Mouse (Mus musculus): ENCODE data around the gene Emilin3. TPM values are rescaled to one million over a fixed set of nuclear protein-coding genes. Genes with fewer than 3 reads are reported as not detected.

Gene Emilin3
- polyA plus RNA-seq, 1 experiment = not detected

- H3K79me2 ChIP-seq (ENCODE audit: control insufficient read depth, insufficient read depth) = no peaks in the 10 kb centered on the region
- TF ChIP-seq CEBPB (IDR thresholded peaks at IDR 0.05; ENCODE audit: insufficient read depth, poor library complexity, severe bottlenecking) (no peak), SRF (IDR thresholded peaks at IDR 0.05; ENCODE audit: control insufficient read depth, insufficient read length, low read depth) (no peak), MAX (IDR thresholded peaks at IDR 0.05; ENCODE audit: low read depth) (no peak), TCF3 (IDR thresholded peaks at IDR 0.05; ENCODE audit: insufficient read length, low read depth) (no peak), USF1 (IDR thresholded peaks at IDR 0.05; ENCODE audit: low read depth) (no peak), REST (IDR thresholded peaks at IDR 0.05; ENCODE audit: insufficient read depth, insufficient read length) (no peak), POLR2AphosphoS2 (IDR thresholded peaks at IDR 0.05; ENCODE audit: insufficient read length, low read depth) (no peak), MYOG (IDR thresholded peaks at IDR 0.05; ENCODE audit: control insufficient read depth in 1 of 3, insufficient read depth in 1 of 3, insufficient read length in 2 of 3, low read depth in 2 of 3) (no peak), MYOD1 (IDR thresholded peaks at IDR 0.05; ENCODE audit: control insufficient read depth in 1 of 3, insufficient read length in 2 of 3, low read depth in 2 of 3) (no peak), E2F4 (IDR thresholded peaks at IDR 0.05; ENCODE audit: insufficient read depth) (no peak), TCF12 (IDR thresholded peaks at IDR 0.05; ENCODE audit: insufficient read depth, poor library complexity, severe bottlenecking) (no peak), POLR2A (IDR thresholded peaks at IDR 0.05; ENCODE audit: insufficient read length, low read depth) (no peak)
- H3K4me3 ChIP-seq = no peak overlapping the region
Measured at GRCm38 (mm10) chr2:160886221-160886620, 25.9 kb downstream of the Emilin3 start.

GRCm38 (mm10) chr2:160884830-160885229 is 27.3 kb downstream of the Emilin3 start:
- Histone ChIP-seq H3K4me3 (no peak overlapping the region), H3ac (ENCODE audit: control insufficient read depth, insufficient read length) (no peak overlapping the region), H3K79me2 (ENCODE audit: control insufficient read depth, insufficient read depth) (no peaks in the 10 kb centered on the region), H3K4me2 (ENCODE audit: low read depth) (no peak overlapping the region), H3K27me3 (ENCODE audit: control insufficient read depth, insufficient read depth, insufficient read length) (no peaks in the 10 kb centered on the region), H3K36me3 (ENCODE audit: control insufficient read depth, insufficient read depth) (no peaks in the 10 kb centered on the region)
- TF ChIP-seq CEBPB (IDR thresholded peaks at IDR 0.05; ENCODE audit: insufficient read depth, poor library complexity, severe bottlenecking) = no peak
- no peak for TF ChIP-seq USF1 (IDR thresholded peaks at IDR 0.05; ENCODE audit: low read depth)
- no peak for TF ChIP-seq TCF12 (IDR thresholded peaks at IDR 0.05; ENCODE audit: insufficient read depth, poor library complexity, severe bottlenecking)
- TF ChIP-seq MAX (IDR thresholded peaks at IDR 0.05; ENCODE audit: low read depth) = no peak
- TF ChIP-seq E2F4 (IDR thresholded peaks at IDR 0.05; ENCODE audit: insufficient read depth) = no peak
- TF ChIP-seq POLR2A (IDR thresholded peaks at IDR 0.05; ENCODE audit: insufficient read length, low read depth) = no peak
- no peak for TF ChIP-seq MYOD1 (IDR thresholded peaks at IDR 0.05; ENCODE audit: control insufficient read depth in 1 of 3, insufficient read length in 2 of 3, low read depth in 2 of 3)
- TF ChIP-seq TCF3 (IDR thresholded peaks at IDR 0.05; ENCODE audit: insufficient read length, low read depth) = no peak
- no peak for TF ChIP-seq MYOG (IDR thresholded peaks at IDR 0.05; ENCODE audit: control insufficient read depth in 1 of 3, insufficient read depth in 1 of 3, insufficient read length in 2 of 3, low read depth in 2 of 3)
- TF ChIP-seq REST (IDR thresholded peaks at IDR 0.05; ENCODE audit: insufficient read depth, insufficient read length) = no peak
- TF ChIP-seq SRF (IDR thresholded peaks at IDR 0.05; ENCODE audit: control insufficient read depth, insufficient read length, low read depth) = no peak

More at GRCm38 (mm10) chr2:160886221-160886620, 25.9 kb downstream of the Emilin3 start:
- no peak overlapping the region for H3ac ChIP-seq (ENCODE audit: control insufficient read depth, insufficient read length)
- no peaks in the 10 kb centered on the region for H3K27me3 ChIP-seq (ENCODE audit: control insufficient read depth, insufficient read depth, insufficient read length)
- no peak overlapping the region for H3K4me2 ChIP-seq (ENCODE audit: low read depth)
- H3K36me3 ChIP-seq (ENCODE audit: control insufficient read depth, insufficient read depth) = no peaks in the 10 kb centered on the region

- Histone ChIP-seq H3K4me3 (no peak overlapping the region), H3K79me2 (ENCODE audit: control insufficient read depth, insufficient read depth) (no peaks in the 10 kb centered on the region), H3K36me3 (ENCODE audit: control insufficient read depth, insufficient read depth) (no peaks in the 10 kb centered on the region), H3ac (ENCODE audit: control insufficient read depth, insufficient read length) (no peak overlapping the region), H3K27me3 (ENCODE audit: control insufficient read depth, insufficient read depth, insufficient read length) (no peaks in the 10 kb centered on the region), H3K4me2 (ENCODE audit: low read depth) (no peak overlapping the region)
- TF ChIP-seq USF1 (IDR thresholded peaks at IDR 0.05; ENCODE audit: low read depth) (peak; percentile 37), MAX (IDR thresholded peaks at IDR 0.05; ENCODE audit: low read depth) (no peak), MYOD1 (IDR thresholded peaks at IDR 0.05; ENCODE audit: control insufficient read depth in 1 of 3, insufficient read length in 2 of 3, low read depth in 2 of 3) (peak; percentile 88 to 93 (median 93)), MYOG (IDR thresholded peaks at IDR 0.05; ENCODE audit: control insufficient read depth in 1 of 3, insufficient read depth in 1 of 3, insufficient read length in 2 of 3, low read depth in 2 of 3) (peak in 1 of 3 experiments; percentile 36)
Measured at GRCm38 (mm10) chr2:160883912-160884311, 28.2 kb downstream of the Emilin3 start.

GRCm38 (mm10) chr2:160882436-160882835 is 29.7 kb downstream of the Emilin3 start:
- Histone ChIP-seq H3K27me3 (ENCODE audit: control insufficient read depth, insufficient read depth, insufficient read length) (no peaks in the 10 kb centered on the region), H3K4me3 (no peak overlapping the region), H3ac (ENCODE audit: control insufficient read depth, insufficient read length) (no peak overlapping the region), H3K4me2 (ENCODE audit: low read depth) (peak overlapping the region; percentile 74), H3K79me2 (ENCODE audit: control insufficient read depth, insufficient read depth) (no peaks in the 10 kb centered on the region), H3K36me3 (ENCODE audit: control insufficient read depth, insufficient read depth) (no peaks in the 10 kb centered on the region)
- TF ChIP-seq CEBPB (IDR thresholded peaks at IDR 0.05; ENCODE audit: insufficient read depth, poor library complexity, severe bottlenecking) (no peak), SRF (IDR thresholded peaks at IDR 0.05; ENCODE audit: control insufficient read depth, insufficient read length, low read depth) (no peak), MAX (IDR thresholded peaks at IDR 0.05; ENCODE audit: low read depth) (no peak), POLR2AphosphoS2 (IDR thresholded peaks at IDR 0.05; ENCODE audit: insufficient read length, low read depth) (no peak), MYOG (IDR thresholded peaks at IDR 0.05; ENCODE audit: control insufficient read depth in 1 of 3, insufficient read depth in 1 of 3, insufficient read length in 2 of 3, low read depth in 2 of 3) (no peak), REST (IDR thresholded peaks at IDR 0.05; ENCODE audit: insufficient read depth, insufficient read length) (no peak), MYOD1 (IDR thresholded peaks at IDR 0.05; ENCODE audit: control insufficient read depth in 1 of 3, insufficient read length in 2 of 3, low read depth in 2 of 3) (no peak), TCF3 (IDR thresholded peaks at IDR 0.05; ENCODE audit: insufficient read length, low read depth) (no peak), USF1 (IDR thresholded peaks at IDR 0.05; ENCODE audit: low read depth) (no peak), POLR2A (IDR thresholded peaks at IDR 0.05; ENCODE audit: insufficient read length, low read depth) (no peak), E2F4 (IDR thresholded peaks at IDR 0.05; ENCODE audit: insufficient read depth) (no peak), TCF12 (IDR thresholded peaks at IDR 0.05; ENCODE audit: insufficient read depth, poor library complexity, severe bottlenecking) (no peak)

All from myocyte (in vitro differentiated cells).